Mouse (Mus musculus) kidney, adult 11 months (tissue): ENCODE results near the gene Cradd.

Experiments
- DNase-seq: peaks from one replicate; pipeline ENCODE4 v3.0.0; 2022

Cradd gene

DNA sequence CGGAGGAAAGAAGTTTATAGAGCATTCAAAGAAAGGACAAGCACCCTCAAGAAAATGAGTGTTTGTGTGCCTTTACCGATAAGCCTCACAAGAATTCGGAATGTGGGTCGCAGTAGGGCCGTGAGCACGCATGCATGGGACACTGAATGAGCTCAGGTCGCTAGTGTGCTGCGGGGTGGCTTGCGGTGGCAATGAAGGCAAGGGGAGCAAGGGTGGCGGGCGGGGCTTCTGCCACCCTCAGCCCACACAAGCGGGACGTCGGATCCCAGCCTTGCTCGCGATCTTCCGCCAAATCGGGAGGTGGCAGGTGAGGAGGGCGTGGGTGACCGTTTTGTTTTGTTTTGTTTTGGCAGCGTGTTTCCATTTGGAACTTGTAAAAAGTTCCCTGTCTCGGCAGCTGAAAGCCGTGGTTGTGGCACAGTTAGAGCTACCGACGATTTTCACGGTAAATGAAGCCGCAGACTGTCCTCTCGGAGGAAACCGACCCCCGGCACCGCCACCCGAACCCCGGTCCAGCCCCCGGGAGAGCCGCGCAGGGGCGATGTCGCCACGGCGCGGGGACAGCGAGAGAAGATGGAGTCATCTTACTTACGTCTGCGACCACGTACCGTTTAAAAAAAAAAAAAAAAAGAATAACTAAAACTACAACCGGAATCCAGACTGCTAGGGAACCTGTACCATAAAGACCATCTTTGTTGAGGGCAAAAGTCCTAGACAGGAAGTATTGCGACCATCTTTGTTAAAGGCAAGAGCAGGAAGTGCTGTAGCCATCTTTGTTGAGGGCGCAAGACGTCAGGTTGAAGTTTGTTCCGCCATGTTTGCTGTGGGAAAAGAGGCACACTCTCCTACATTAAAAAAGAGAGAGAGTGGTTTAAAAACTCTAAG lies at the start of gene Cradd:
Gene Cradd (minus strand): TSS at position 741 of the 885 bp plus-strand sequence.
- DNase-seq, result peak; percentile 91

DNA sequence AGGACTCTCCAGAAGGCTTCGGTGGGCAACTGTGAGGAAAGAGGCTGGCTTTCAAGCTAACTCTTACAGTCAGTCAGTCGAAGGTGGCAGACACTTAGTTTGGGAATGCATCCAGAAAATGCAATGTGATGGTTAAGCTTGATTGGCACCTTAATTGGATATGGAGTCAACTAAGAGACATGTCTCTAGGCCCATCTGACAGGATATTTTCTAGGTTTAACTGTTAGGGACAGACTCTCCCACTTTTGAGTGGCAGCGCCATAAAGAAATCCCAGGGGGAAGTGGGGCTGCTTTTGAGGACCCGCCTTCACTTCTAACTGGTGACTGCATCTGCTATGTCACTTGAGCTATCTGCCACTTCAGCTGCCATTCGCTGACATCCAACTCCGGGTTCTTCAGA lies 49.4 kb upstream of the Cradd start:
- no peak for DNase-seq

DNA sequence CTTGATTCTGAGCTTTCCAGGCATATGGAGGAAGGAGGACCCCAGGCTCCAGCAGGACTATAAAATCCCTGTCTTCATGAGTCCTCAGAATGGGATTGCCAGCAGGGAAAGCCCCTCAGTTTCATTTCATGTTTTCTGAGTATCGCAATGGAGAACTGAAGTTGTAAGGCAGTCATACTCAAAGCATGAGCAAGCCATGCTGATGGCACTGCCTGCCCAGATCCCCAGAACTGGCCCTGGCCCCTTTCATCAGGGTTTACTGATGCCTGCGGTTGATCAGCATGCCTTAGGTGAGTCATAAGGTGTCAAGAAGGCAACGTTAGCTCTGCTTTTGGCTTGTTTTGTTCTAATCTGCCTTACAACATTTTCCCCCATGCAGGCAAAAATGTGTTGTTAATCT lies 48.0 kb upstream of the Cradd start:
- no peak for DNase-seq

DNA sequence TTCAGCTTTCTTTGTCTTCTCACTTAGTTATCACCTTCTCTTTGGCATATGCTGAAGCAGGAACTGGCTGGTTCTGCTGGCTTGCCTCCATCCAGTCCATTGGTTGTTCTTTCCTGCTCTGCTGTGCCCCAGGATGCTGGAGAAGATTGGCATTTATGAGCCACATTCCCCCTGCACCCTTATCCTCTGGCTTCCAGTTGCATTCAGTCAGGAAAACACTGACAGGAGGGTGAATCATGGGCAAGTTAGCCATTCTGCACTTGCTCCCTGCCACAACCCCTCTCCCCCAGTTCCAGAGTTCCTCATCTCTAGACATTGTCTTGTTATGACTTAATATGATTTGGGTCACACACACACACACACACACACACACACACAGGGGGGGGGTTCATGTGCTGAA lies 45.3 kb upstream of the Cradd start:
- no peak for DNase-seq

DNA sequence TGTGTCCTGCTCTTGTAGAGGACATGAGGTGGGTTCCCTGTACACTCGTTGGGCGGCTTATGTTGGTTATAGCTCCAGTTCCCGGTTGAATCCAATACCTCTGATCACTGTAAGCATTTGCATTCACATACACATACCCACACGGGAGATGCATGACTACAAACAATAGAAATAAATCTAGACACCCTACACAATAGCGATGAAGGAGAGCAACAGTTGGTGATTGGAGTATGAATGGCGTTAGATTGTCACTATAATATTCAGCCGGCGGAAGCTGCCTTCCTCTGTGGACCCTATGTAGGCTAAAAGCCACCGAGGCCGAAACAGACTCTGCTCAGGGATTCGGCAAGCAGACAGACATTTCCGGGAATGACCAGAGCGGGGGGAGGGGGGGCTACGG lies 44.2 kb upstream of the Cradd start:
- no peak for DNase-seq

DNA sequence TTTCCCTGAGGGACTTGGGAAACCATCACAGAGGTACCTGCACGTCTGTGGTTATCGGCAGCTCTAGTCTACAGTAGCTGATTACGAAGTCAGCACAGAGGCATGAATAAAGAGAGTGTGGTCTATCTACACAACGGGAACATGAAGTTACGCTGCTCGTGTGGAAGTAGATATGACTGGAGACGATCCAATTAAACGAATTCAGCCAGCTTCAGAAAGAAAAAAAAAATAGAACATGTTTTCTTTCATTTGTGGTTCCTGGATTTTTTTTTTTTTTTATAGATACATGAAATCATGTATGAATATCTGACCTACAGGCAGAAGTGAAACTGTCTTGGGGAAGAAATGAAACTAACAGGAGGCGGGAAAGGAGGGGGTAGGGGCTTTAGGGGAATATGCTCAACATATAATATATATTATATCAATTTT lies 43.7 kb upstream of the Cradd start:
- DNase-seq, result no peak

DNA sequence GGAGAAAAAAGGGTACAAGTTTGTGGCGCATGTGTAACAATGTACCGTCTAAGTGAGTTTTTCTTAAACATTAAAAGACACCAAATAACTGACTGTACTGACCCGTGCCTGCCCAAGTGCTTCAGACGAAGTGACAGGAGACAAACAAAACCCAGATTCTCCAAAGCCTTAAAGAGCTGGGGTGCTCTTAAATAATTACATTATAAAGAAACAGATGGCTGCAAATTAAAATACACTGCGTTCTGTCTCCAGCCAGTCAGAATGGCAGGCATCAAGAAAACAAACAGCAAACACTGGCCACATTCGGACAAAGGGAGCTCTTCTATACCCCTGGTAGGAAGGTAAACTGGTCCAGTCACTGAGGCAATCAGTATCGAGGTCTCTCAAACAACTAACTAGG lies 43.3 kb upstream of the Cradd start:
- no peak for DNase-seq

DNA sequence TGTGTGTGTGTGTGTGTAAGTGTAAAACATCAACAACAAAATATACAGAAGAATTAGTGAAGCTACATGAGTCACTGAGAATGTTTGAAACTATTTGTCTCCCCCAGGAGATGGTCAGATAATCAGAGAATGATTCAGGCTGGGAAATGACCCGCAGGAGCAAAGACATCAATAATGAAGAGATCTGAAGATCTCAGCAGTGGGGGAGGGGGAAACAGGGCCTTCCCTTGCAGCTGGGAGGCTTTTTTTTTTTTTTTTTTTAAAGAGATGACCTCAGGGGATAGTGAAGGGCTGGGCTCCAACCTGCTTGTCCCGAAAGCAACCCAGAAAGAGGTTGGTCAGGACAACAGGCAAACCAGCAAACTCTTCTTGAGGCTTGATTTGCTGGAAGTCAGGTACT lies 38.4 kb upstream of the Cradd start:
- DNase-seq, result no peak

DNA sequence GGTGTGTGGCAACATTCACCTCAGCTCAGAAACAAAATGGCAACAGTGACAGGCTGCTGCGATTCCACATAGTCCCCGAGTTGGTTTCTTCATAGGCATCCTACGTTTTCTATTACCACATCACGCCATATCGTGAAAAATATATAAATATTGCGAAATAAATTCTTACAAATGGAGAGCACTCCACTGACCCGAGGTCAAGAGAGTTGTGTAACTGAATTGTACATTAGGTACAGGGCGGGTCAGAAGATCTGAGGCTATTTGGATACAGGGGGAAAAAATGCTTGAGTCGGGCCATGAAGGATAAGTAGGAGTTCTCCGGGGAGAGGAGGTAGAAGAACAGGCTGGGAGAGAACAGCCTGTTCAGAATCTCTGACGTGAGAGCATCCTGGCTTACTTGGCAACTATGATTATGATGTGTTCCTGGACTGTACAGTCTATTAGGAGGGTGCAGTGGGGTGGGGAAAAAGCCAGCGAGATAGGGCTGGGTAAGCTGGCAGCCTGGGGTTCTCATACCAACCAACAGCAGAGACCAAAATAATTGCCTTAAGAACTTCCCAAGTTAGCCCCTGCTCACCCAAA lies 37.4 kb upstream of the Cradd start:
- no peak for DNase-seq

DNA sequence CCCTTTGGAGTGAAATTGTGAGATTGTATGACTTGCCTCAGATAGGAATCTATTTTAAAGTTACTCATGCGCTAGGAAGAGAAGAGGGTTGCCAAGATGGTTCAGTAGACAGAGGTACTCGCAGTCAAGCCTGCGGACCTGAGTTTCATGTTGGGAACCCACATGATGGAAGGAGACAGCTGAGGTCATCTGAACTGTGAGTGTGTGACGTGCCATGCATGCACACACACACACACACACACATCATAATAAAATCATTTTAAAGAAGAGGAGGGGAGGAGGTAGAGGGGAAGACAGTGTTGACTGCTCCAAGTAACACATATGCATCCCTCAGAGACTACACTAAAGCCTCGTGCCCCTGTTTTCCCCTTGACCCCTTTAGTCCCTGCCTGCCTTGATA lies 36.1 kb upstream of the Cradd start:
- DNase-seq, result no peak

DNA sequence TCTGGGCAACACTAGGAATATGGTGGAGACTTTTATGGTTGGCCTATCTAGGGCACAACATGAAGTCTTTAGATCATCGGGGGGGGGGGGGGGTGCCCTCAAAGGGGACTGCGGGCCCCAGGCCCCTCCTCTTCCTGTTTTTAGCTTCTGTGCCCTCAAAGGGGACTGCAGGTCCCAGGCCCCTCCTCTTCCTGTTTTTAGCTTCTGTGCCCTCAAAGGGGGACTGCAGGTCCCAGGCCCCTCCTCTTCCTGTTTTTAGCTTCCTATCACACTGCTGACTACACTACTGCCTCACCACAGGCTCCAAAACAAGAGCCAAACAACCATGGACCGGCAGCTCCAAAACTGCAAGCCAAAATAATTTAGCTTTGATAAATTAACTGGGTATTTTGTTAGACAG lies 33.8 kb upstream of the Cradd start:
- DNase-seq, result no peak

DNA sequence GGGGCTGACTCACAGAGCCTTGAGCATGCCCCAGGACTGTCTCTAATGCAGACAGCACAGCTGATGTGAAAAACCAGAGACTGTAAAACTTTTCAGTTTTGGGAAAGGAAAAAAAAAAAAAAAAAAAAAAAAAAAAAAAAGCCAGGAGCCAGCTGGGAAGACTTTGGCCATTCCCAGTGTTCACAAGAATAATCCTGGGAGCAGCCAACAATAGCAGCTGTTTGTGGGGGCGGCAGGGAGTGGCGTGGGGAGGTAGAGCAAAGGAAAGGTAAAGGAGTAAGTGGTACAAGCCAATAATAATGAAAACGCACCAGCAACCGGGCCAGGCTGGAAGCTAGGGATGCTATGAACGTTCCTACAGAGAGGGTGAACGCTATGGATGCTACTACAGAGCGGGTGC lies 32.8 kb upstream of the Cradd start:
- no peak for DNase-seq

DNA sequence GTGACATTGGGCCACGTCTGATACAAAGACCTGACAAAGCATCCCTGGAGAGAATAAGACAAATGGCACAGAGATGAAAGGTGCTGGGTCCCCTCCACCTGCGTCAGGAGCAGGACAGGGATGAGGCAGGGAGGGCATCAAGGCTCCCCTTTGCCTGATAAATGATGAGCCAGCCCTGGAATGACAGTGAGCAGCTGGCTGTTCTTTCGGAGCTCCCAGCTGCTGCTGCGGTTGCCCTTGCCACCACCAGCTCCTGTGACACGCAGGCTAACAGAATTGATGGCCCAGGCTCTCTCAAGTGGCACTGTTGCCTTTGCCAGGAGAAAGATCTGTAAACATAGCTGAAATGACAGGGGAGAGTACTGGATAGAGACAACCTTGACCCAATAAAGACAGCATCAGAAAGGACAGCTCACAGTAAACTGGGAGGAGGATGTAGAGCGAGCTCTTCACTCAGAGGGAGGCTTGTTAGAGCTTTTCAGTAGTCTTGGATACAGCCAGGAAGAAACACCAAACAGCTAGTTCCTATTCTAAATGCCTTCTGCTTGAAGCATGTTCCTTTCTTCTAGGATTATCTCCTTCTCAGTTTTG lies 31.8 kb upstream of the Cradd start:
- DNase-seq, result no peak

DNA sequence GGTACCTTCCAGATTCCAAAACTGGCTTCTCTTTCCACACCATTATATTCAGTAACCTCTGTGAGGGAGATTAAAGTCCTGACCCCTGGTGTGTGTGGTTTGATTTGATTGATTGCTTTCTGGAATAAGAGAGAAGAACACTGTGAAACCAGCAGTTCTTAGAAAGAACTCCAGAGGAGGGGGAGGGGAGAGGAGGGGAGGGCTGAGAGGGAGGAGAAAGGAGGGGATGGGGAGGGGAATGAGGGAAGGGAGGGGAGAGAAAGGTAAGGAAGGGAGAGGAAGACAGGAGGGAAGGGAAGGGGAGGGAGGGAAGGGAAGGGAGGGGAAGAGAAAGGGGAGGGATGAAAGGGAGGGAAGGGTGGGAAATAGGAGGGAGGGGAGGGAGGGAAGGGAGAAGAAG lies 30.7 kb upstream of the Cradd start:
- DNase-seq, result no peak

DNA sequence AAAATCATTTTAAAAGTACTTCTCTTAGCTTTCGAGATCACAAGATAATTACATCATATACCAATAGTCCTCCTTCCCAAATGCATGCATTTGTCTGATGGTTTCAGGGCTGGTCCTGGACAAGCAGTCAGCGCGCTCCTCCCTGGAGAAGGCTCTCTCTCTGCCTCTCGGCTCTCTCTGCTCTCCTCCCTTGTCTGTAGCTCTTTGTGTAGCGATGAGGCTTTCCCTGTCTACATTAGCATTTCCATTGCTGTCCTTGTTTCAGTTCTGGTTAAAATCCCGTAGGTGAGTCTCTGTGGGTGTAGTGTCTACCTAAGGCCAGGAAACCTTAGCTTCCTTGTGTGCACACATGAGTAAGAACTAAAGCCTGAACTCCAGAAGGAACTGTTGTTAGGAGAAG lies 30.1 kb upstream of the Cradd start:
- no peak for DNase-seq

DNA sequence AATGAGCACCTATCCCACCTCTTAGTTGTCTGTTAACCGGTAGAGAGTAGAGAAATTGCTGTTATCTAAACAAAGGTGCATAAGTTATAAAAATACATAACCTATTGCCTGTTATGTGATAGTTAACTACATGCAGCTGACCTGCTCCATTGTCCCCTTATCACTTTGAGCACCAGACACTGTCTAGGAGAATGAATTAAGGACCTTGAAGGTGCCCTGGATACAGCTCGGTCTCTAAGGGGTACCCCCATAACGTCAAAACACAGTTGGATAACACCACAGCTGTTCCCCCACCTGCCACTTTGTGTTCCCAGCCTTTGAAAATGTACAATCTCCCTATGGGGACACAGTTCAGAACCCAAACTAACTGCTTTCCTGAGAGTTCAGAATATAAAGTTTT lies 24.5 kb upstream of the Cradd start:
- no peak for DNase-seq

DNA sequence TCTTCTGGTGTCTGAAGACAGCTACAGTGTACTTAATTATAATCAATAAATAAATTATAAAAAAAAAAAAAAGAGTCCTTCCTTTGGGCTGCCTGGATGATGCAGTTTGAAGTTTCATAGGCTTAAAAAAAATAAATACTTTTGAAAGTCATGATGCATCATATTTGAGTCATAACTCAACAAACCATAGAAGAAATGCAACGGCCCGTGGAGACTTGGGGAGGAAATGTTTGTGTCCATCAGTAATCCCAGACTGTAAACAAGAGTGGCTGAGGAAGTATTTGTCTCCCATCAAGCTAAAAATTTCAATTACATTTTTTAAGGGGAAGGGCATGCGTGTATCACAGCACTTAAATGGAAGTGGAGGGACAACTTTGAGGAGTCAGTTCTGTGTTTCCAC lies 23.8 kb upstream of the Cradd start:
- DNase-seq, result no peak

DNA sequence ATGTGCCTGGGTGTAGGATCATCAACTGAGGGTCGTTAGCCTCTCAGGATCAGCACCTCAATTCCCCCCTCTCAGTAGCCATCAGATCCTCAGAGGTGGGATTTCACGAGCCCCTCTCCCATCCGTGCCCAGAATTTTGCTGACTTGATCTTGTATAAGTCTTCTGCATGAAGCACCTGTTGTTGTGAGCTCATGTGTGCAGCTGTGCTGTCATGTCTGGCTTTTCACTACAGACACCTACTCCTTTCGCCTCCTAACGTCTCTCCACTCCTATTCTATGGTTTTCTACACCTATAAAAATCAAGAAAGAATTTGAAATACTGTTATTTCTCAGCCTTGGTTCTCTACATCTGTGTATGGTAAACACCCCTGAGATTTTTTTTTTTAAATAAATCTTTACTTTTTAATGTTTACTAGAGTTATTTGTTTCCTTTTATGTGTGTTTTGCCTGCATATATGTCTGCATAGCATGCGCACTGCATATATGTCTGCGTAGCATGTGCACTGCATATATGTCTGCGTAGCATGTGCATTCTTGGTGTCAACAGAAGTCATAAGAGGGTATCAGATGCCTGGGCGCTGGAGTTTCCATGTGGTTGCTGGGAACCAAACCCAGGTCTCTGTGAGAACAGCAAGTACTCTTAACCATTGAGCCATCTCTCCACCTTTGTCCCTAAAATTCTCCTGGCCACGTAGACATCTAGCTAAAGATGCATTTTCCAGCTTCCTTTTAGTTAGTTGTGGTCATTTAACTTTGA lies 19.1 kb upstream of the Cradd start:
- DNase-seq, result no peak

DNA sequence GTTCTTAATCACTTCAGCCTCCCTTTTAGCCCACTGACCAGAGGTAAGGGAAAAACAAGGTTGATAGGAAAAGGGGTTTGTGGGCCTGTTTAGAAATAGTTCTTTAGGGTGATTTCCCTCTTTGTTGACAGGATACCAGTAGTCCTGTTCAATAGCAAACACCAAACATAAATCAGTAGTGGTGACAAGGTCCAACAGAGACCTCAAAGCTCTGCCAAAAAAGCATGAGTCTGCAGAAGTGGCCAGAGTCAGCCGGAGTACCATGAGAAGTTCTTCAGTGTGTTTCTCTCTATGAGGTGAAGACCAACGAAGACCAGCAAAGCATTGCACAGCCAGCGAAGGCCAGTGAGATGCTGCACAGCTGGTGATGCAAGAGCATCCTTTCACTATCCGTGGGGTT lies 16.7 kb upstream of the Cradd start:
- DNase-seq, result no peak

DNA sequence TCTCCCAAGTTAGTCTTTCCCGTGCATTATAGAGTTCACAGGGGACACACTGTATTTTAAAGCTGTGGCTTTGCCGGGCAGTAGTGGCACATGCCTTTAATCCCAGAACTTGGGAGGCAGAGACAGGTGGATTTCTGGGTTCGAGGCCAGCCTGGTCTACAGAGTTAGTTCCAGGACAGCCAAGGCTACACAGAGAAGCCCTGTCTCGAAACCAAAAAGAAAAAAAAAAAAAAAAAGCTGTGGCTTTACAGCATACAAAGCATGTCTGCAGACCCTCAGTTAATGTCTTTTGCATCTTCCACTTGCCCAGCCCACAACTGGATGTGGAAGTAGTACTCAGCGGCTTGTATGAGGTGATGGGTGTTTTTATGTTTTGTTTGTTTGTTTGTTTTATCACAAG lies 13.7 kb upstream of the Cradd start:
- DNase-seq, result no peak

DNA sequence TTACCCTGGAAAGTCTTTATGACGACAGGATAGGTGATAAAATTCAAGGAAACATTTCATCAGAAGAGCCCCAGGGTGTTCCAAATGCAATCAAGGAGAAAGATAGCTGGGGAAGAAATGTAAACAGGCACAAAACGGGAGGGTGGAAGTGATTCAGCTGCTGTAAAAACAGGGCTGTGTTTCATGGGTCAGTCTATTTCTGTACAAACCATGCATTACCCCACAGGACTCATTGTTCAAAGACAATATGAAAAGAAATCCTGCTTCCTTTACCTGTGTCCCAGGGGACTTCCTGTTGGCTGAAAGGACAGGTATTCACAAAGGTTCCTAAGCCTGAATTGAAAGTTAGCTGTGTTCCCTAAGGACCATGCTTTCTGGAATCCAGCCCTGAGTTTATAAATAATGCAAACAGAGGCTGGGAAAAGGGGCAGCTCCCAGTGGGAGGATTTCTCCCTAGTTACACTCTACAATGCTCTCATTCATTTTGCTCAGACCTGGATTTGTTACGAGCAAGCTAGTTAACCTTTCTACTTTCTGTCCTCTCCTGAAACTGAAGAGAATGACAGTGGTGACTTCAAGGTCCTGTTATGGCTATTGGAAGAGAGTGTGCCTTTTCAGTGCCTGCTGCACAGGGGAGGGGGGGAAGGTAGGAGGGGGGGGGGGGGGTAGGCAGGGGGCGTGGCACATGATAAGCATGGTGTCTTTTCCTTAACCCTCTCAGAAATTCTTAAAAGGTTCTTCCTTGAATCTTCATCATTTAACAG lies 13.0 kb upstream of the Cradd start:
- peak; percentile 13 for DNase-seq

DNA sequence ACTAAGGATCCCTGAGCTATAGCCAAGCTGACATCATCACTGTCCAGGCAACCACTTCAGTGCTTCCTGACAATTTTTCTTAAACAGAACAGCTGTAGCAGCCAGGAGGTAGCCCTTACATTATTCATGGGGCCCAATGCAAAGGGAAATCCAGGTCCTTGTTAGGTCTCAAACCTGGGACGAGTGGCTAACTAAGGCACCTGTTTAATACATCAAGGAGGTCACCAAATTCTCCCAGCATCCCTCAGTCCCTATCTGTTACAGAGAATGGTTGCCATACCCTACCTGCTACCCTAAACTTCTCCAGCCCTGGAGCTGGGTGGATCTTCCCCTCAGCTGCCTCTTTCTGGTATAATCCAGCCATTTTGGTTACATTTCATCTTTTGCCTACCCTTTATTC lies 10.9 kb upstream of the Cradd start:
- DNase-seq, result no peak

DNA sequence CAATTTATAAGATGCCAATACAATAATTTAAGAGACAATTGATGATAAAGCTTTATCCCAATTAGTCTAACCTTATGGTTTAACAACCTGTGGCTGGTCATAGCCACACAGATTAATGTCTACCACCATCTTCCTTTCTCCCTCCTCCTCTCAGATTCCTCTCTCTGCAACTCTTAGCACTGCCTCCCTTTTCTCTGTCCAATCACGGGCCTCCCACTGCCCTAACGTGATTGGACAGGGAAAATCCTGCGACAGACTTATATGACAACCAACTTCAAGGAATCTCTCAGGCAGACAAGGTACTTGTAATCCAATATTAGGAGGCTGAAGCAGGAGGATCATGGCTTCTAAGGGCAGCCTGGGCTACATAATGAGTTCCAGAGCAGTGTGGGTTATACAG lies 8.7 kb upstream of the Cradd start:
- no peak for DNase-seq
